7 mouse cellular contexts compared by ENCODE assay signal in genomic region chr8:93813405-93813761, GRCm38 (mm10). TPM values are rescaled to one million over a fixed set of nuclear protein-coding genes. Genes with fewer than 3 reads are reported as not detected.
A peak's percentile ranks its signal among the peaks of the same experiment; 100 is the strongest.
DNase-seq lines count a peak whose midpoint lies in the region; ATAC-seq and TF ChIP-seq lines count a peak whose summit lies in the region.

No protein-coding gene starts in this region.

- H3K4me2 ChIP-seq in embryonic facial prominence, embryonic 15.5 days (replicated peaks) = peak overlapping the region; percentile 89
- peak overlapping the region; percentile 44 for H3K4me2 ChIP-seq in limb, embryonic 11.5 days (ENCODE audit: low read depth, severe bottlenecking)
- H3K4me2 ChIP-seq in midbrain, embryonic 14.5 days (ENCODE audit: low read length) = peak overlapping the region; percentile 60
- H3K4me2 ChIP-seq in stomach, embryonic 14.5 days (replicated peaks; ENCODE audit: low read depth, low read length) = peak overlapping the region; percentile 82

- H3K9me3 ChIP-seq in embryonic facial prominence, embryonic 15.5 days (replicated peaks) = no peaks in the 10 kb centered on the region
- H3K9me3 ChIP-seq in heart, embryonic 10.5 days = no peaks in the 10 kb centered on the region
- H3K9me3 ChIP-seq in limb, embryonic 11.5 days (ENCODE audit: control insufficient read depth, low read length) = no peaks in the 10 kb centered on the region
- no peaks in the 10 kb centered on the region for H3K9me3 ChIP-seq in midbrain, embryonic 14.5 days (ENCODE audit: control insufficient read depth, low read length)
- H3K9me3 ChIP-seq in stomach, embryonic 14.5 days (ENCODE audit: control insufficient read depth, low read depth, low read length) = no peaks in the 10 kb centered on the region

- peaks cover 39% of the 10 kb centered on the region for H3K4me1 ChIP-seq in embryonic facial prominence, embryonic 15.5 days
- peaks cover 34% of the 10 kb centered on the region for H3K4me1 ChIP-seq in heart, embryonic 10.5 days
- H3K4me1 ChIP-seq in limb, embryonic 11.5 days (ENCODE audit: control insufficient read depth, insufficient read depth, low read length) = peaks cover 9% of the 10 kb centered on the region; the same call in 1 of the 2 replicates
- H3K4me1 ChIP-seq in midbrain, embryonic 14.5 days (ENCODE audit: control insufficient read depth, insufficient read depth, low read length) = peaks cover 24% of the 10 kb centered on the region
- peaks cover 17% of the 10 kb centered on the region; the same call in 1 of the 2 replicates for H3K4me1 ChIP-seq in stomach, embryonic 14.5 days (ENCODE audit: control insufficient read depth, insufficient read depth, low read length)

- H3K27ac ChIP-seq in embryonic facial prominence, embryonic 15.5 days (replicated peaks) = no peak overlapping the region
- no peak overlapping the region for H3K27ac ChIP-seq in heart, embryonic 10.5 days
- no peak overlapping the region for H3K27ac ChIP-seq in limb, embryonic 11.5 days (replicated peaks; ENCODE audit: low read depth, low read length)
- H3K27ac ChIP-seq in midbrain, embryonic 14.5 days (replicated peaks; ENCODE audit: low read depth, low read length) = peak overlapping the region; percentile 97
- no peak overlapping the region for H3K27ac ChIP-seq in stomach, embryonic 14.5 days (ENCODE audit: low read length)

- peaks cover 20% of the 10 kb centered on the region for H3K27me3 ChIP-seq in embryonic facial prominence, embryonic 15.5 days
- peaks cover 30% of the 10 kb centered on the region for H3K27me3 ChIP-seq in heart, embryonic 10.5 days (ENCODE audit: insufficient read depth, poor library complexity, severe bottlenecking)
- H3K27me3 ChIP-seq in limb, embryonic 11.5 days (ENCODE audit: control insufficient read depth, insufficient read depth, low read length) = peaks cover 29% of the 10 kb centered on the region
- no peaks in the 10 kb centered on the region for H3K27me3 ChIP-seq in midbrain, embryonic 14.5 days (ENCODE audit: control insufficient read depth, insufficient read depth, low read length)
- peaks cover 6% of the 10 kb centered on the region; the same call in 1 of the 2 replicates for H3K27me3 ChIP-seq in stomach, embryonic 14.5 days (ENCODE audit: control insufficient read depth, insufficient read depth, low read length)

- no peak for TF ChIP-seq CTCF in brain, embryonic 14.5 days (IDR thresholded peaks at IDR 0.05; ENCODE audit: borderline replicate concordance, extremely low read depth, insufficient read depth, insufficient read length)

- ATAC-seq in embryonic facial prominence, embryonic 15.5 days (ENCODE audit: insufficient number of reproducible peaks, low FRiP score, low TSS enrichment, low read depth) = peak; percentile 81
- ATAC-seq in limb, embryonic 11.5 days (ENCODE audit: insufficient number of reproducible peaks, low FRiP score, low TSS enrichment, low read depth) = peak; percentile 84
- ATAC-seq in midbrain, embryonic 14.5 days (ENCODE audit: low FRiP score, low TSS enrichment) = peak; percentile 66
- ATAC-seq in stomach, embryonic 14.5 days (ENCODE audit: insufficient number of reproducible peaks, insufficient read depth, low FRiP score, low read depth) = peak; percentile 87

- no peaks in the 10 kb centered on the region for H3K36me3 ChIP-seq in embryonic facial prominence, embryonic 15.5 days
- H3K36me3 ChIP-seq in heart, embryonic 10.5 days = no peaks in the 10 kb centered on the region
- H3K36me3 ChIP-seq in limb, embryonic 11.5 days (ENCODE audit: control insufficient read depth, insufficient read depth, low read length) = no peaks in the 10 kb centered on the region
- peaks cover 22% of the 10 kb centered on the region for H3K36me3 ChIP-seq in midbrain, embryonic 14.5 days (ENCODE audit: control insufficient read depth, insufficient read depth, low read length)
- no peaks in the 10 kb centered on the region for H3K36me3 ChIP-seq in stomach, embryonic 14.5 days (ENCODE audit: control insufficient read depth, insufficient read depth, low read length)

- peak; percentile 94 for DNase-seq in brain, embryonic 14.5 days (ENCODE audit: low read depth)
- DNase-seq in heart, embryonic 10.5 days (ENCODE audit: low spot score) = peak; percentile 94
- peak; percentile 84 for DNase-seq in kidney, adult 9 months
- DNase-seq in limb, embryonic 11.5 days (ENCODE audit: low spot score) = peak; percentile 95
- peak; percentile 94 for DNase-seq in midbrain, embryonic 14.5 days

- peak overlapping the region; percentile 68 for H3K4me3 ChIP-seq in embryonic facial prominence, embryonic 15.5 days (replicated peaks)
- peak overlapping the region; percentile 79 for H3K4me3 ChIP-seq in heart, embryonic 10.5 days
- peak overlapping the region; percentile 15; the same call in 1 of the 2 replicates for H3K4me3 ChIP-seq in limb, embryonic 11.5 days (ENCODE audit: low read depth, low read length)
- H3K4me3 ChIP-seq in midbrain, embryonic 14.5 days (replicated peaks; ENCODE audit: low read depth, low read length) = peak overlapping the region; percentile 85
- H3K4me3 ChIP-seq in stomach, embryonic 14.5 days (ENCODE audit: low read depth, low read length) = peak overlapping the region; percentile 13

- TF ChIP-seq POLR2A in brain, embryonic 14.5 days (IDR thresholded peaks at IDR 0.05; ENCODE audit: borderline replicate concordance, extremely low read depth, insufficient read depth, insufficient read length, poor library complexity, severe bottlenecking) = no peak

- under 1% methylated on average over 26 of the region's 26 CpGs for WGBS in embryonic facial prominence, embryonic 15.5 days
- under 1% methylated on average over 26 of the region's 26 CpGs for WGBS in heart, embryonic 10.5 days
- under 1% methylated on average over 26 of the region's 26 CpGs for WGBS in limb, embryonic 11.5 days
- WGBS in midbrain, embryonic 14.5 days = under 1% methylated on average over 26 of the region's 26 CpGs
- WGBS in stomach, embryonic 14.5 days = under 1% methylated on average over 26 of the region's 26 CpGs

- no peak overlapping the region; the same call in 1 of the 2 replicates for H3K9ac ChIP-seq in embryonic facial prominence, embryonic 15.5 days
- no peak overlapping the region for H3K9ac ChIP-seq in limb, embryonic 11.5 days (ENCODE audit: low read length)
- H3K9ac ChIP-seq in midbrain, embryonic 14.5 days (replicated peaks; ENCODE audit: low read length) = peak overlapping the region; percentile 95
- H3K9ac ChIP-seq in stomach, embryonic 14.5 days (replicated peaks; ENCODE audit: low read depth, low read length) = no peak overlapping the region

RNA-seq across cellular contexts. Expression of gene Gnao1, which starts 3.6 kb away (rescaled TPM):
- 323 and 443 TPM in 2 replicates for polyA plus RNA-seq in brain, embryonic 14.5 days (2012; rRNA removed)
- 11.7 and 14.3 TPM in 2 replicates for polyA plus RNA-seq in embryonic facial prominence, embryonic 15.5 days (2015; fragmentation: Nextera tagmentation; extraction: Ambion mirVana)
- 9.3 and 11.3 TPM in 2 replicates for polyA plus RNA-seq in heart, embryonic 10.5 days (2016; fragmentation: Nextera tagmentation; extraction: Ambion mirVana)
- 1.1 and 2.2 TPM in 2 replicates for polyA plus RNA-seq in limb, embryonic 11.5 days (2014; fragmentation: Nextera tagmentation; extraction: Ambion mirVana)
- 179 and 213 TPM in 2 replicates for polyA plus RNA-seq in midbrain, embryonic 14.5 days (2014; fragmentation: Nextera tagmentation; extraction: Ambion mirVana)
- 14.0 and 14.1 TPM in 2 replicates for polyA plus RNA-seq in stomach, embryonic 14.5 days (2014; fragmentation: Nextera tagmentation; extraction: Ambion mirVana)

Comparison
In these comparisons a context has a peak if more than half of its experiments do, and no peak if none do; other contexts are left out.
1. H3K4me3 ChIP-seq: peak in every context shown above with its lines; median percentile 85 in midbrain, embryonic 14.5 days; 79 in heart, embryonic 10.5 days; 68 in embryonic facial prominence, embryonic 15.5 days; 15 in limb, embryonic 11.5 days; 13 in stomach, embryonic 14.5 days.
2. RNA of gene Gnao1, which starts 3.6 kb away (polyA plus RNA-seq): 323 to 443 TPM in brain, embryonic 14.5 days and 179 to 213 TPM in midbrain, embryonic 14.5 days; 11.7 to 14.3 TPM in embryonic facial prominence, embryonic 15.5 days, 14.0 to 14.1 TPM in stomach, embryonic 14.5 days, 9.3 to 11.3 TPM in heart, embryonic 10.5 days and 1.1 to 2.2 TPM in limb, embryonic 11.5 days; every median in the first group is over 10 times any median in the second.
3. Peak in every context shown above with its lines, with median percentiles within 50 percentile points of each other: DNase-seq, ATAC-seq and H3K4me2 ChIP-seq.